Mouse (Mus musculus) thymus, adult 2 months (tissue): ENCODE data around the gene Col24a1.

Source experiments
- CTCF ChIP-seq: fragments of 200-500 bp; IDR thresholded peaks from 2 replicates; pipeline ENCODE4 v1.5.1; 2012; ENCODE audit warnings: mild to moderate bottlenecking, control low read depth, low read length, moderate library complexity, borderline replicate concordance; ENCODE audit not compliant: control insufficient read depth, poor library complexity, insufficient read depth; ENCODE audit errors: extremely low read depth
- POLR2A ChIP-seq: fragments of 200-500 bp; IDR thresholded peaks from 2 replicates; pipeline ENCODE4 v1.6.1; 2012; ENCODE audit warnings: mild to moderate bottlenecking, low read length, control low read depth, moderate library complexity; ENCODE audit not compliant: control insufficient read depth, poor library complexity, insufficient read depth; ENCODE audit errors: extremely low read depth

DNA sequence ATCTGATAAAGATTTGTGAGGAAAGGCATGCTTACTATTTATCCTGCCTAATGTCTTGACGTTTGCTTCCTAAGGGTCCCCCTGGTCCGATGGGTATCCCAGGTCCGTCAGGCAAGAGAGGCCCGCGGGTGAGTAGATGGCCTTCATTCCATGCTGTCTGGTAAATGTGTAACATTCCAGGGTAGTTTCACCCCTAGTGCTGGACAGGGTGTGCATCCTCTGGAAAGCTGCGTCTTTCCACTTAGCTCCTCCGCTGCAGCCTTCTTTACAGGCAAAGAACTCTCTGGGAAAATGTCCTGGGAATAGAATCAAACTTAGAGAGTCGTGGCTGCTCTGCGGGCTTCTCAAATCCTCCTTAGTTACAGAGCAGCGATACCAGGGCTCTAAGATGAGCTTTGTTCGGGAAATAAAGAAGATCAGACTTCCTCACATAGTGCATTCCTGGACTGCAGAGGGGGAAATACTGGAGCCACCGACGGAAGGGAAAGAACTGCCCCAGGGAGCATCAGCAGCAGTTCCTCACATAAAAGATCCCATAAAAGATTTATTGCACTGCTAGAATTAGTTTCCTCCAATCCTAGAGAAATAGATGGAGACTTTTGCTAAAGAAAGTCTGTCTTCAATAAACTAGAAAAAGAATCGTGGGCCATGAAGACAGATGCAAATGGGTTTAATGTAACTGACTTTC is 28.5 kb downstream of the Col24a1 start:
- no peak for TF ChIP-seq CTCF
- no peak for TF ChIP-seq POLR2A
